Mouse (Mus musculus) thymus, adult 2 months (tissue): ENCODE results near the gene Plppr3.

ENCODE experiments used
- CTCF ChIP-seq: fragments of 200-500 bp; IDR thresholded peaks from 2 replicates; pipeline ENCODE4 v1.5.1; 2012; ENCODE audit warnings: mild to moderate bottlenecking, control low read depth, low read length, moderate library complexity, borderline replicate concordance; ENCODE audit not compliant: control insufficient read depth, poor library complexity, insufficient read depth; ENCODE audit errors: extremely low read depth
- POLR2A ChIP-seq: fragments of 200-500 bp; IDR thresholded peaks from 2 replicates; pipeline ENCODE4 v1.6.1; 2012; ENCODE audit warnings: mild to moderate bottlenecking, low read length, control low read depth, moderate library complexity; ENCODE audit not compliant: control insufficient read depth, poor library complexity, insufficient read depth; ENCODE audit errors: extremely low read depth

DNA sequence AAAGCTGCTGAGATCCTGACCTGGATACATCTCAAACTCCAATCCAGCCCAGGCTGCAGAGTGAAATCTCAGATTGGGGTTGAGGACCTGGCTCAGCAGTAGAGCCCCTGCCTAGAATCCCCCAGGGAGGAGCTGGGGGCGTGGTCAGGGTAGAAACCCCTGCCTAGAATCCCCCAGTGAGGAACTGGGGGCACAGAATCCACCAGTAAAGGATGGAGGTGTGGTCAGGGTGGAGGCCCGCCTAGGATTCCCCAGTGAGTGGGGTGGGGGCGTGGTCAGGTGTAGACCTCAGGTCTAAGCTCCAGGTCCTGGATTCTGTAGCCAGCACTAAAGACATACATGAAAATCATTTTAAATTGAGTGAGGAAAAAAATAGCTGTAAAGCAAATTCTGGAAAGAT lies 1.6 kb downstream of the Plppr3 start:
- TF ChIP-seq POLR2A (no peak), CTCF (no peak)
